Mouse (Mus musculus) brain, embryonic 14.5 days (tissue): ENCODE results near the gene Rps27l.

Source experiments
- CTCF ChIP-seq: fragments of 200-500 bp; IDR thresholded peaks from 2 replicates; pipeline ENCODE4 v1.5.1; 2012; ENCODE audit warnings: inconsistent platforms, mild to moderate bottlenecking, moderate library complexity, borderline replicate concordance; ENCODE audit not compliant: insufficient read depth, insufficient read length; ENCODE audit errors: extremely low read depth
- POLR2A ChIP-seq: fragments of 200-500 bp; IDR thresholded peaks from 2 replicates; pipeline ENCODE4 v1.6.1; 2012; ENCODE audit warnings: mild to moderate bottlenecking, inconsistent platforms, borderline replicate concordance; ENCODE audit not compliant: poor library complexity, insufficient read depth, insufficient read length, severe bottlenecking; ENCODE audit errors: extremely low read depth

DNA sequence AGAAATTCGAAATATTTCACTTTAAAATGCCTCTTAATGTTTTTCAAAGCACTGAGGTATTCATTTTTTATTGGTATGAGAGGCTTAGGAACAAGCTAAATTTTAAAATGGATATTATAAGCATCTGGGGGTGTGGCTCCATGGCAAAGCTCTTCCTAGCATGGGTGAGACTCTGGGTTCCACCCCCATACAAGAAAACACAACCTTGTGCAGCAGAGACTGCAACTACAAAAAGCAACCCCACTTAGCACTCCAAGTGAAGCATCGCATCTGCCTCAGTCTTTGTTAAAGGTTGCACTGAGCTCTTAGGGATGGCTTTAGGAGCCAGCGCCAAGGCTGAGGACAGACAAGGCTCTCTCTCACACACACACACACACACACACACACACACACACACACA, 15.6 kb downstream of the Rps27l start:
- TF ChIP-seq POLR2A (no peak), CTCF (no peak)
